Mouse (Mus musculus) kidney, embryonic 16.5 days (tissue): ENCODE results near the gene Meis1. TPM values are rescaled to one million over a fixed set of nuclear protein-coding genes. Genes with fewer than 3 reads are reported as not detected.

Experiments
- ATAC-seq: fragments of 200-750 bp; cut with Nextera tagmentation; 2 replicates; pipeline ENCODE4 v1.8.0; 2017; ENCODE audit warnings: moderate TSS enrichment; ENCODE audit not compliant: low FRiP score, low TSS enrichment
- H3K27ac ChIP-seq: fragments of 300-500 bp; sonication (generic); 2 replicates; pipeline ENCODE4 v1.5.1; 2014; ENCODE audit warnings: low read length
- H3K27me3 ChIP-seq: fragments of 300-500 bp; sonication (generic); 2 replicates; pipeline ENCODE4 v1.6.1; 2014; ENCODE audit warnings: low read length, control low read depth, mixed read lengths; ENCODE audit not compliant: insufficient read depth
- H3K36me3 ChIP-seq: fragments of 300-500 bp; sonication (generic); 2 replicates; pipeline ENCODE4 v1.6.1; 2014; ENCODE audit warnings: low read length, control low read depth, mixed read lengths; ENCODE audit not compliant: insufficient read depth
- H3K4me1 ChIP-seq: fragments of 300-500 bp; sonication (generic); 2 replicates; pipeline ENCODE4 v1.6.1; 2014; ENCODE audit warnings: low read length, control low read depth, mixed read lengths; ENCODE audit not compliant: insufficient read depth
- H3K4me2 ChIP-seq: fragments of 300-500 bp; sonication (generic); replicated peaks from 2 replicates; pipeline ENCODE4 v1.6.1; 2014; ENCODE audit warnings: low read depth, low read length
- H3K4me3 ChIP-seq: fragments of 300-500 bp; sonication (generic); 2 replicates; pipeline ENCODE4 v1.5.1; 2014; ENCODE audit warnings: mild to moderate bottlenecking, low read length
- H3K9ac ChIP-seq: fragments of 300-500 bp; sonication (generic); replicated peaks from 2 replicates; pipeline ENCODE4 v1.6.1; 2014; ENCODE audit warnings: low read length
- H3K9me3 ChIP-seq: fragments of 300-500 bp; sonication (generic); 2 replicates; pipeline ENCODE4 v1.6.1; 2016; ENCODE audit warnings: low read length, control low read depth
- WGBS: fragments of 180-500 bp; shearing (Covaris S2); extraction: QIAGEN DNeasy Blood & Tissue Kit; methylation state at CpG from one replicate; pipeline ENCODE4 v1.1.7; 2014; 5-methylcytosine and 5-hydroxymethylcytosine counted together
- polyA plus RNA-seq: library from polyadenylated mRNA; unstranded; fragments of >200 nt; fragmentation: Nextera tagmentation; extraction: Ambion mirVana; gene quantifications from 2 replicates; pipeline ENCODE4 v1.2.1, GENCODE M21; 2015

Meis1 gene
- polyA plus RNA-seq, 1 experiment from 2014 or later: 124 TPM

DNA sequence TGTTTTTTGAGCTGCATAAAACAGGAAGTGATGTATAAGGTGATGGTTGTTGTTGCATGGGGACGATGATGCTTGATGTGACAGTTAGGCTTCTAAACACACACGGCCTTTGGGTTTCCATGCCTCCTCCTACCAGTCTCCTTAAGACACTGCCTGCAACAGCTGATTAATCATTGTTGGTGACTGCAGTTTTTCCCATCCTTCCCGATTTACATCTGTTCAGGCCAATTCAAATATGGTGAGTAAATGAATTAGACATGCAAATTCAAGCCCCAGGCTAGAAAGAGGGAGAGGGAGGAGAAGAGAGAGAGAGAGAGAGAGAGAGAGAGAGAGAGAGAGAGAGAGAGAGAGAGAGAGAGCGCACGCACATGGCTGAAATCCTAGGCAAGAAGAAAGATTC lies 138.0 kb downstream of the Meis1 start:
- Histone ChIP-seq H3K9me3 (no peaks in the 10 kb centered on the region), H3K4me2 (no peak overlapping the region), H3K9ac (no peak overlapping the region), H3K27ac (no peak overlapping the region), H3K4me3 (no peak overlapping the region), H3K4me1 (peaks cover 47% of the 10 kb centered on the region), H3K36me3 (no peaks in the 10 kb centered on the region), H3K27me3 (no peaks in the 10 kb centered on the region)
- ATAC-seq: no peak
- 53% methylated on average over 5 of the region's 5 CpGs for WGBS

DNA sequence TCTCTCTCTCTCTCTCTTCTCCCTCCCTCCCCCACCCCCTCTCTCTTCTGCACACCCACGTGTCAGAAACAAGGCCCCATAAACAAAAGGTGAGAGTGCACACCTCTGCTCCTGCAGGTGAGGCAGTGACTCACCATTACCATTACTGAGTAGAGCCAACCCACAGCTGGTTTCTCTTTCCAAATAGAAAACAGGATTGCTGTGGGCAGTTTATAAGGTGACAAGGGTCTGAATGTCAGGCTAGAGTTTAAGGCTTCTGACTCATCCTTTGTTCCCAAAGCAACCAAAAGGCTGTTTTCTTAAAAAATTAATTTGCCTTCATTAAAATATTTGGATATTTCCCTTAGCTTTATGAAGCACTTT lies 139.3 kb downstream of the Meis1 start:
- peak overlapping the region; percentile 90 for H3K4me2 ChIP-seq
- H3K4me1 ChIP-seq: peaks cover 48% of the 10 kb centered on the region

DNA sequence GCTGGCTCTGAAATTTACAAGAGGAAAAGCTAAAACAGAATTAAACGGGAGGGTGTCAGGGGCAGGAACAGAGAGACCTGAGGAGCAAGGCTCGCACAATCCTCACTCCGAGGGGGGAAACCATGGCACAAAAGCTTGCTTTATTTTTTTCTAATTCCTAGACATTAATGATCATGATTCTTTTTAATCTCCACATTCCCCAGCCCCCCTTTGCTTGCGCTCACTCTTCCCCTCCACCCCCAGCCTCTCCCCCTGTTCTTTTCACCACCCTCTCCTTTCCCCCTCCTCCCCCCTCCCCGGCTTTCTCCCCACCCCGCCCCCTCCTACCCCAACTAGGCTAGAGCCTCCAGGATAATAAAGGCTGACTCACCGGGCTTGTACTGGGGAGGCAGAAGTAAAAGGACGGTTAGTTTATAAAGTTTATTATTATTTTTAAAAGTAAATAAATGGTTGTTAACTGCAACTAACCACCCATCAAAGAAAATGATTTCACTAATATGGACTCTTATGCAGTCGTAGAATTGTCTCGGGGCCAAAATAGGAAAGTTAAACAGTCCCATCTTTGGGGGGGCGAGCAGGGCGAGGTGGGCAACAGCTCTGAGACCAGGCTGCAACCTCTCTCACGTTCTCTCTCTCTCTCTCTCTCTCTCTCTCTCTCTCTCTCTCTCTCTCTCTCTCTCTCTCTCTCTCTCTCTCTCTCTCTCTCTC lies 139.9 kb downstream of the Meis1 start:
- peaks cover 48% of the 10 kb centered on the region for H3K4me1 ChIP-seq
- peak overlapping the region; percentile 88; the same call in 1 of the 2 replicates for H3K27ac ChIP-seq
- H3K4me3 ChIP-seq: peak overlapping the region; percentile 56
- H3K36me3 ChIP-seq: no peaks in the 10 kb centered on the region
- H3K4me2 ChIP-seq: peak overlapping the region; percentile 90
- peak overlapping the region; percentile 17; the same call in 1 of the 2 replicates for H3K9ac ChIP-seq
- H3K9me3 ChIP-seq: no peaks in the 10 kb centered on the region
- no peak for ATAC-seq
- 3% methylated on average over 13 of the region's 13 CpGs for WGBS
- peaks cover 9% of the 10 kb centered on the region; the same call in 1 of the 2 replicates for H3K27me3 ChIP-seq

More for the DNA sequence above, 139.3 kb downstream of the Meis1 start:
- WGBS: 0% methylated on average over 1 of the region's 1 CpGs
- H3K4me3 ChIP-seq: no peak overlapping the region
- peaks cover 7% of the 10 kb centered on the region; the same call in 1 of the 2 replicates for H3K27me3 ChIP-seq
- H3K27ac ChIP-seq: no peak overlapping the region
- ATAC-seq: no peak
- no peak overlapping the region for H3K9ac ChIP-seq
- no peaks in the 10 kb centered on the region for H3K9me3 ChIP-seq
- H3K36me3 ChIP-seq: no peaks in the 10 kb centered on the region

DNA sequence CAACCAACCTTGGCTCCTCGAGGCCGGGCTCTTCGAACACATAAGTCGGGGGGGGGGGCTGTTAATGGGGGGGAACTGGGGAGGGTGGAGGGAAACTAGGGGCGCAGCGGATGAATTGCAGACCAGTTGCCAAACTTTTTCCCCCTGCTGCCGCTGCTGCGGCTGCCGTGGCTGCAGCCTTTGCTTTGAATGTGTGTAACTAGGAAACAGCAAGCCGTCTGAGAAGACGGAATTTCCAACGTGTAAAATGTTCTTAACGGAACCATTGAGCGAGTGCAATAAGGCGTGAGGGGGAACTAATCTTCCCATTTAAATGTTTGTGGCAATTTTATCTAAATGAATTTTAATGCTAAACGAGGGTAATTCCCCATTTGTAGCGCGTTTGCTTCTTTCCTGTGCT lies 140.8 kb downstream of the Meis1 start:
- Histone ChIP-seq H3K9me3 (no peaks in the 10 kb centered on the region), H3K27ac (peak overlapping the region; percentile 88), H3K36me3 (no peaks in the 10 kb centered on the region), H3K4me2 (peak overlapping the region; percentile 90), H3K4me3 (peak overlapping the region; percentile 56), H3K9ac (peak overlapping the region; percentile 76), H3K27me3 (peaks cover 9% of the 10 kb centered on the region; the same call in 1 of the 2 replicates), H3K4me1 (peaks cover 42% of the 10 kb centered on the region)
- peak; percentile 21; the same call in 1 of the 2 replicates for ATAC-seq
- WGBS: under 1% methylated on average over 18 of the region's 18 CpGs

DNA sequence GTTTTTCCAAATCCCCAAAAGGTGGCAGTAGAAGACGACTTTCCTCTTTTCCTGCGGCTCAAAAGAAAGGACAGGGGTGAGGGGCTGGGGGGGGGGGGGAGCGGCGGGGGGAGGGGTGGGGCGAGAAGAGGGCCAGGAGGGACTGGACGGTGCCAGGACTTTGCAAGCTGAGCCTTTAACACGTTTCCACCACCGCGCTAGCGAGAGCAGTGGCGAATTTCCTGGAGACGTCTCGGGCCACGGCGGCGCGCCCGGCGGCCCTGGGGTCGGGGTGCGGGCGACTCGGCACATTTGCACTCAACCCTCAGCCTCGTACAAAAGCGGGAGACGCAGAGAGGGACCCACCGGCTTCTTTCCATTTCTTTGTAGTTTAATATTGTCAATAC lies 141.2 kb downstream of the Meis1 start:
- H3K27me3 ChIP-seq: peaks cover 9% of the 10 kb centered on the region; the same call in 1 of the 2 replicates
- ATAC-seq: peak; percentile 92
- 0% methylated on average over 24 of the region's 27 CpGs for WGBS

DNA sequence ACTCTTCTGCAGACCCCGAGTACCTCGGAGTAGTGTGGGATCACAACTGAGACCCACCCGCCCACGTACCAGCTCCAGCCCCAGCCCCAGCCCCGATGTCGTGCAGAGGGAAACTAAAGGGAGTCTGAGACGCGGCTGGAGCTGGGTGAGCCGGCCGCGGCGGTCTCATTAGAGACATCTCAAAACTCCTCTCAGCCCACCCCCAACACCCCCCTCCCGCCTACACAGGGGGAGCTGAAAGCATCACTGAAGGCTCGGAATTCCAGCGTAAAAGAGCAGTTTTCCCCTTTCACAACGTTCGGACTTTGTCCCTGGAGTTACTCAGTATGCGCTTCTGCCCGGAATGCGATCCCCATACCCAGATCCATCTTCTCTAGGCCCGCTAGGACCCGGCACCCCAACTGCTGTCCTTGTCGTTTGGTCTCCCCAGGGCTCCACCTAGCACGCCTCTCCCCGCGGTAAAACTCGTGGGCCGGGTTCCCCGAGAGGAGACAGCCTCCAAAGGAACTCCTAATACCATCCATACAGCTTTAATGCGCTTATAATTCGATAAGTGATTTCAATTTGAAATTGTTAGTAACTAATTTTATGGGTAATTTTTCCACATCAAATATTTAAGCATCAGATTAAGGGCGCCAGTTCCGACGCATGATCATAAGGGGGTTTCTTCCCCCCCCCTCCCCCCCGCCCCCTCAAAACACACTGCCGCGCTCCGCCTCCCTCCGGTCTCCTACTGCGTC lies 141.7 kb downstream of the Meis1 start:
- under 1% methylated on average over 39 of the region's 40 CpGs for WGBS
- H3K9me3 ChIP-seq: no peaks in the 10 kb centered on the region
- peak; percentile 66 for ATAC-seq
- peaks cover 9% of the 10 kb centered on the region; the same call in 1 of the 2 replicates for H3K27me3 ChIP-seq
- H3K27ac ChIP-seq: peak overlapping the region; percentile 93
- H3K4me1 ChIP-seq: peaks cover 40% of the 10 kb centered on the region
- H3K36me3 ChIP-seq: no peaks in the 10 kb centered on the region
- H3K4me3 ChIP-seq: peak overlapping the region; percentile 56
- peak overlapping the region; percentile 76 for H3K9ac ChIP-seq
- H3K4me2 ChIP-seq: peak overlapping the region; percentile 90

More for the DNA sequence above, 141.2 kb downstream of the Meis1 start:
- Histone ChIP-seq H3K27ac (peak overlapping the region; percentile 88), H3K4me1 (peaks cover 40% of the 10 kb centered on the region), H3K4me2 (peak overlapping the region; percentile 90), H3K9me3 (no peaks in the 10 kb centered on the region), H3K36me3 (no peaks in the 10 kb centered on the region), H3K4me3 (peak overlapping the region; percentile 56), H3K9ac (peak overlapping the region; percentile 76)

DNA sequence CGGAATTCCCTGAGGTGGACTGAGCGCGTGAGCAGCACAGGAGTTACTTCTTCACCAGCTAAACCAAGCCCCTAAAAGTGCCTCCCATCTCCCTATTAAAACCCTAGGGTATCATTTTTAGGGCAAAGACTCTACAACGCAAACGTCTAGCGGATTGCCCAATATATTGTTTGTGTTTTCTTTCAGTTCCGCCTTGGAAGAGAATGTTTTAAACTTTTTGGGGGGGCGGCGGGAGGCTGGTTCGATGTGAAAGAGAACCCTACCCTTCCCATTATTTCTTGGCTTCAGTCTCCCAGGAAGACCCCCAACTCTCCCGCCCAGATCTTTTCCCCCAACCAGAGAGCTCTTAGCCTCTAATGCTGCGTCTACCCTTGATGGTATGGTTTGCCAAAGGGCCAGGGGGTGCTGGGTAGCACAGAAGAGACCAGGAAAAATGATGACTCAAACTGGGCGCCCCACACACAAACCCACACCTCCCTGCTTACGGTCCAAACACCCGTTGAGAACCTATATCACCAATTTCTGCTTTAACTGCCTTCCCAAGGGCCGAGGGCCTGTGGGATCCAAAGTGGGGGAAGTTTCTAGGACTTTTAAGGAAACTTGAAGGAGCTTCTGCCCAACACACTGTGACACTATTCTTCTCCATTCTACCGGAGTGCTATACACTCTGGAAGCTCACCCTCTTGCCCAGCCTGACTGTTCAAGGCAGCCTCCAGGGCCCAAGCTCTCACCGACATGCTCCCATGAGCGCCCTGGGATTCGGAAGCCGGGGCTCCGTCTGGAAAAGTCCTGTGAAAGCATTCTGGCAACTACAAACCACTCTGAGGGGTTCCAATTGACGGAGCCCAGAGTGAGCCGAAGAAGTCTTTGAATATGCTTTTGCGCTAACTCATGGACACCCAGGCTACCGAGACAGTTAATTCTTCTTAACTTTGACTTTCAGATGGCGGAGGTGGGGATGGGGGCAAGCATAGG lies 142.6 kb downstream of the Meis1 start:
- Histone ChIP-seq H3K4me1 (peaks cover 45% of the 10 kb centered on the region), H3K36me3 (no peaks in the 10 kb centered on the region), H3K9ac (peak overlapping the region; percentile 76), H3K27ac (peak overlapping the region; percentile 93), H3K4me3 (peak overlapping the region; percentile 56), H3K4me2 (peak overlapping the region; percentile 90), H3K9me3 (no peaks in the 10 kb centered on the region), H3K27me3 (peaks cover 9% of the 10 kb centered on the region; the same call in 1 of the 2 replicates)
- ATAC-seq: no peak
- WGBS: 12% methylated on average over 27 of the region's 27 CpGs

DNA sequence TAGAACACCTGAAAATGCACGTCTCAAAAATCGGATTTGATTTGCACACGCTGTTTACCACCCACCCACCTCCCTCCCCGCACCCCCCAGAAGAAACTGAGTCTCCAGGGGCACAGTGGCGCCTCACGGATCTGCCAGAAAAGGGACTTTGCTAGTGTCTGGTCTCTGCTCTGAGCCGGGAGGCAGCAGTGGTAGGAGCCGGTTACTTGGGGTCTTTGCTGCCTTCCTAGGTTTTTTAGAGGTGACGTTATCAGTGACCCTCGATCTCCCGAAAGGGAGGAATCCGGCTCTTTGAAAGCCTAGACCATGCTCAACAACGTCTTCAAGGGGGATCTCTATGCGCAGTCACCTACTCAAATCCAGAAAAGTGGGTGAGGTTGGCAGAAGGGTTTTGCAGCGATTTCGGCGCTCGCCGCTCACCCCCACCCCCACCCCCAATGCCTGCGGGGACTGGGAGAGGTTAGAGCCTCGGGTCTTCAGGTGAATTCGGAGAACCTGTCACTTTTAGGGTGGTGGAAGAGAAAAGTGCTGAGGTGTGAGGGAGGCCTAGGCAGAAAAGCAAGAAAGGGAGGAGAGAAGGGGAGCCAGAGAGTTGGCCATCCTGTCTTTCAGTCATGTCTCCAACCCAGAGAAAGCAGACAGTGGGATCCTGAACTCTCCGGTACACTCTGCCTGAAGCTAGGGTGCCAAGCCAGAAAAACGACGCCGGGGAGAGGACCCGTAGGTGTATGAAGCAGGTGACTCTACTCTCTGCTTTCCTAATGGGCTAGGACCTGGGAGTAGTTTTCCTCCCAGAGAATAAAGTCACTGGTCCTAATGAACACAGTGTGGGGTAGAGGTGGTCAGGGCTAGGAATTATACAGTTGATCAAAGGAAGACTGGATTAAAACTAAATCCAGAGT lies 143.5 kb downstream of the Meis1 start:
- Histone ChIP-seq H3K4me2 (peak overlapping the region; percentile 90), H3K27me3 (peaks cover 9% of the 10 kb centered on the region; the same call in 1 of the 2 replicates), H3K9me3 (no peaks in the 10 kb centered on the region), H3K36me3 (no peaks in the 10 kb centered on the region), H3K4me1 (peaks cover 45% of the 10 kb centered on the region), H3K9ac (peak overlapping the region; percentile 76), H3K4me3 (peak overlapping the region; percentile 56), H3K27ac (peak overlapping the region; percentile 93)
- WGBS: 2% methylated on average over 27 of the region's 27 CpGs
- no peak for ATAC-seq
